Mouse (Mus musculus): ENCODE data around the gene Crhr1. TPM values are rescaled to one million over a fixed set of nuclear protein-coding genes. Genes with fewer than 3 reads are reported as not detected.

The Crhr1 gene
- polyA plus RNA-seq, 1 experiment, result 0.24 TPM

DNA sequence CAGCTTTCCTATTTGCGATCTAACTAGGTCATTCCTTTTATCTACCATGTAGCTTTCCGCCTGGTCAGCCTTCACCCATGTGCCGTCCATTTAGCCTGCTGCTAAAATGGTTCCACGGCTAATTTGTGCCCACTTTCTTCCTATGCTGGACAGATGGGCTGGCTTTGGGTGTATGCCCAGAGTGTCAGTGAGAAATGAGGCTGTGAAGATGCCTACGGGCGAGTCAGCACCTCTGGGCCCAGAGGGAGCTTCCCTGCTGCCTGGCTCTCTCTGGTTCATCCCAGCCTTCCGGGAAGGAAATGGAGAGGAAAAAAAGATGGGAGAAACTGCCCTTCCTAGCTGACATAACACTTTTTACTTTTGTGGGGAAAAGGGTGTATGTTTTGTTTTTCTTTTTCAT is 36.1 kb upstream of the Crhr1 start:
- no peak for DNase-seq
- TF ChIP-seq CTCF (IDR thresholded peaks at IDR 0.05; ENCODE audit: borderline replicate concordance, control insufficient read depth, extremely low read depth, insufficient read depth, low read length, poor library complexity) (no peak), POLR2A (IDR thresholded peaks at IDR 0.05; ENCODE audit: control insufficient read depth, extremely low read depth, insufficient read depth, low read length, poor library complexity) (no peak)
- H3K27me3 ChIP-seq (ENCODE audit: control insufficient read depth, insufficient read depth, low read length), result no peaks in the 10 kb centered on the region
- no peaks in the 10 kb centered on the region for H3K36me3 ChIP-seq (ENCODE audit: control insufficient read depth, insufficient read depth, low read length)
- H3K27ac ChIP-seq (ENCODE audit: control insufficient read depth, insufficient read depth, low read length), result no peak overlapping the region
- 89% methylated on average over 7 of the region's 7 CpGs for WGBS
- H3K4me3 ChIP-seq (ENCODE audit: control insufficient read depth, insufficient read depth, low read length), result no peak overlapping the region
- no peaks in the 10 kb centered on the region for H3K4me1 ChIP-seq (replicated peaks; ENCODE audit: control insufficient read depth, insufficient read depth, low read length)

DNA sequence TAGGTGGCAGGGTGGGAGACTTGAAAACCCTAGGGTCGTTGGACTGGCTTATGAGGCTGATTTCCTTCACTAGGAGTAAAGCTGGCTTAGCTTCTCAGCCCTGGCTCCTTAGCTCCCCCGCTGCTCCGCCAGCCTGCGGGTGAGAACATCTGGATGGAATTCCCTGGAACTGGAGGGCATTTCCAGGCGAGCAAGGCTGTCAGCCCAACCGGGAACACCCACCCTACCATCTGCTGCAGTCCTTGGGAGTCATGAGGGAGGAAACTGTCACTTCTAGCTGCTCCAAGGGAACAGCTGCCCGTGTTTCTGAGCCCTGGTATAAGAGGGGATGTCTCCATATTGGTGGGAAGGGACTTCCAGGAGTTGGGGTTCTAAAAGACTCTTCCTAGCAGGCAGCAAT is 33.1 kb upstream of the Crhr1 start:
- TF ChIP-seq POLR2A (IDR thresholded peaks at IDR 0.05; ENCODE audit: control insufficient read depth, extremely low read depth, insufficient read depth, low read length, poor library complexity), result no peak
- TF ChIP-seq CTCF (IDR thresholded peaks at IDR 0.05; ENCODE audit: borderline replicate concordance, control insufficient read depth, extremely low read depth, insufficient read depth, low read length, poor library complexity), result no peak
- Histone ChIP-seq H3K4me1 (replicated peaks; ENCODE audit: control insufficient read depth, insufficient read depth, low read length) (no peaks in the 10 kb centered on the region), H3K27me3 (ENCODE audit: control insufficient read depth, insufficient read depth, low read length) (no peaks in the 10 kb centered on the region), H3K4me3 (ENCODE audit: control insufficient read depth, insufficient read depth, low read length) (no peak overlapping the region), H3K27ac (ENCODE audit: control insufficient read depth, insufficient read depth, low read length) (no peak overlapping the region), H3K36me3 (ENCODE audit: control insufficient read depth, insufficient read depth, low read length) (no peaks in the 10 kb centered on the region)
- DNase-seq, result no peak
- WGBS, result 25% methylated on average over 7 of the region's 7 CpGs

DNA sequence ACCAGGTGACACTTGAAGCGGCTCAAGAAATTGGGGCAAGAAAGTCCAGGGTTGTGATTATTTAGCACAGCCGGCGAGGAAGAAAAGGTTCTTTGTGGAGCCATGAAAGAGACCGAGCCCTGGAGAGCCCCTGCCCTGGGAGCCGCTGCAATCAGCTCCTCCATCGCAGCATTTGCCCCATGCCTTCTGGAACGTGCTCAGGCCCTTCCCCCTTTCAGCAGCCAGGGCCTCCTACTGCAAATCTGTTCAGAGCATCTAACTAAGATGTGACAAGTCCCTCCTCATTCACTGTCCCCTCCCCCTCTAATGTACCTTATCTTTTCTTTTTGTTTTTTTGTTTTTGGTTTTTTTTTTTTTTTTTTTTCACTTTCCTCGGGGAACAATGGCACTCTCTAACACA is 30.0 kb upstream of the Crhr1 start:
- TF ChIP-seq POLR2A (IDR thresholded peaks at IDR 0.05; ENCODE audit: control insufficient read depth, extremely low read depth, insufficient read depth, low read length, poor library complexity) (no peak), CTCF (IDR thresholded peaks at IDR 0.05; ENCODE audit: borderline replicate concordance, control insufficient read depth, extremely low read depth, insufficient read depth, low read length, poor library complexity) (no peak)
- no peak for DNase-seq
- Histone ChIP-seq H3K4me3 (ENCODE audit: control insufficient read depth, insufficient read depth, low read length) (no peak overlapping the region), H3K36me3 (ENCODE audit: control insufficient read depth, insufficient read depth, low read length) (no peaks in the 10 kb centered on the region), H3K27ac (ENCODE audit: control insufficient read depth, insufficient read depth, low read length) (no peak overlapping the region), H3K4me1 (replicated peaks; ENCODE audit: control insufficient read depth, insufficient read depth, low read length) (no peaks in the 10 kb centered on the region), H3K27me3 (ENCODE audit: control insufficient read depth, insufficient read depth, low read length) (no peaks in the 10 kb centered on the region)
- 63% methylated on average over 8 of the region's 8 CpGs for WGBS

DNA sequence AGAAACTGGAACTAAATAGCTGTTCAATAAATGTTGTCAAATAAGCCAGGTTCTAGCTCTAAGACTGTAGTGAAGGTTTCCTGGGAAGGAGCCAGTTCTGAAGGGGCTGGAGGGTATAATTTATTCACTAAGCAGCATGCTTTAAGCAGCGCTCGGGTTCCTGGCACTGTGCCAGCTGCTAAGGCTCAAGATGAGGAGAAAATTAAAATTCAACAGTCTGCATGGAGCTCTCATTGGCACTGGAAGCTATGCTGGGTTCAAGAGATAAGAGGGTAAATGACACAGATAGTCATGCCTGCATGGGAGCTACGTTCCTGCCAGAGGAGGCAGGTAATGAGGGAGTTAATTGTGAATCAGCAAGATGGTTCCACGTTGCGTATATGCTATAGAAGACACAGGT is 26.3 kb upstream of the Crhr1 start:
- Histone ChIP-seq H3K36me3 (ENCODE audit: control insufficient read depth, insufficient read depth, low read length) (no peaks in the 10 kb centered on the region), H3K27me3 (ENCODE audit: control insufficient read depth, insufficient read depth, low read length) (no peaks in the 10 kb centered on the region), H3K27ac (ENCODE audit: control insufficient read depth, insufficient read depth, low read length) (no peak overlapping the region), H3K4me3 (ENCODE audit: control insufficient read depth, insufficient read depth, low read length) (no peak overlapping the region), H3K4me1 (replicated peaks; ENCODE audit: control insufficient read depth, insufficient read depth, low read length) (no peaks in the 10 kb centered on the region)
- TF ChIP-seq POLR2A (IDR thresholded peaks at IDR 0.05; ENCODE audit: control insufficient read depth, extremely low read depth, insufficient read depth, low read length, poor library complexity), result no peak
- TF ChIP-seq CTCF (IDR thresholded peaks at IDR 0.05; ENCODE audit: borderline replicate concordance, control insufficient read depth, extremely low read depth, insufficient read depth, low read length, poor library complexity), result no peak
- DNase-seq, result no peak
- 70% methylated on average over 5 of the region's 5 CpGs for WGBS

DNA sequence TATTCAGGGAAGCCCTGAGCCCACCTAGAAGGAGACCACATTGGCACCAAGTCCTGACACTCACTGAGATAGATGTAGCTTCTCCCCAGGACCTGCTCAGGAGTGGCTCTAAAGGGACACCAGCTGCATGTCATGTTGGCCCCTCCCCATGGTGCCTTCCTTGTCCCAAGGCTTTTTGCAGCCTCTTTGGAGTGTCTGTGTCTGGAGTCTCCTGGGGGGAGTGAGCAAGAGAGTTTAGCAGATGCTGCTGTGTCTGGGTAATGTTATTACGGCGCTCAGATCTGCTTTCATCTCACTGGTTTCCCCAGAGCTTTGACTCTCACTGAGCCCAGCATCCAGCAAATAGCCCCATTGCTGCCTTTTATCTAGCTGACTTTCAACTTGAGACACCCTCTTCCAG is 25.7 kb upstream of the Crhr1 start:
- Histone ChIP-seq H3K36me3 (ENCODE audit: control insufficient read depth, insufficient read depth, low read length) (no peaks in the 10 kb centered on the region), H3K4me3 (ENCODE audit: control insufficient read depth, insufficient read depth, low read length) (no peak overlapping the region), H3K27me3 (ENCODE audit: control insufficient read depth, insufficient read depth, low read length) (no peaks in the 10 kb centered on the region), H3K4me1 (replicated peaks; ENCODE audit: control insufficient read depth, insufficient read depth, low read length) (no peaks in the 10 kb centered on the region), H3K27ac (ENCODE audit: control insufficient read depth, insufficient read depth, low read length) (no peak overlapping the region)
- no peak for DNase-seq
- TF ChIP-seq CTCF (IDR thresholded peaks at IDR 0.05; ENCODE audit: borderline replicate concordance, control insufficient read depth, extremely low read depth, insufficient read depth, low read length, poor library complexity), result no peak
- TF ChIP-seq POLR2A (IDR thresholded peaks at IDR 0.05; ENCODE audit: control insufficient read depth, extremely low read depth, insufficient read depth, low read length, poor library complexity), result no peak
- 70% methylated on average over 2 of the region's 2 CpGs for WGBS

DNA sequence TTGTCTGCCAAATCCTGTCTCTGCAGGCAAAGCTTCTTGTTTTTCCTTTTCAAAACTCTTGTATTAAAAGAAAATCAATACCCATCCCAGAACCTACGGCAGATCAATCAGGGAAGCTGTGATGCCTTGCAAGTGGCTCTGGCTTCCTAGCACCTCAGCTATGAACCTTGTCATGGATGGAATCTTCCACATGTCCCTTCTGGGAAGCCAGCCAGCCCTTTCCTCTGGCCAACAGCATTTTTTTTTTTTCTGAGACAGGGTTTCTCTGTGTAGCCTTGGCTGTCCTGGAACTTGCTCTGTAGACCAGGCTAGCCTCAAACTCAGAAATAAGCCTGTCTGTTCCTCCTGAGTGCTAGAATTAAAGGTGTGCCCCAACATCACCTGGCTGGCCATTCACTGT is 22.3 kb upstream of the Crhr1 start:
- Histone ChIP-seq H3K27me3 (ENCODE audit: control insufficient read depth, insufficient read depth, low read length) (no peaks in the 10 kb centered on the region), H3K27ac (ENCODE audit: control insufficient read depth, insufficient read depth, low read length) (no peak overlapping the region), H3K4me1 (replicated peaks; ENCODE audit: control insufficient read depth, insufficient read depth, low read length) (0 out of 2 replicates have a peak, but pooled peaks cover 2% of the 10 kb centered on the region), H3K4me3 (ENCODE audit: control insufficient read depth, insufficient read depth, low read length) (no peak overlapping the region), H3K36me3 (ENCODE audit: control insufficient read depth, insufficient read depth, low read length) (no peaks in the 10 kb centered on the region)
- no peak for DNase-seq
- WGBS, result 85% methylated on average over 1 of the region's 1 CpGs
- no peak for TF ChIP-seq CTCF (IDR thresholded peaks at IDR 0.05; ENCODE audit: borderline replicate concordance, control insufficient read depth, extremely low read depth, insufficient read depth, low read length, poor library complexity)
- no peak for TF ChIP-seq POLR2A (IDR thresholded peaks at IDR 0.05; ENCODE audit: control insufficient read depth, extremely low read depth, insufficient read depth, low read length, poor library complexity)

DNA sequence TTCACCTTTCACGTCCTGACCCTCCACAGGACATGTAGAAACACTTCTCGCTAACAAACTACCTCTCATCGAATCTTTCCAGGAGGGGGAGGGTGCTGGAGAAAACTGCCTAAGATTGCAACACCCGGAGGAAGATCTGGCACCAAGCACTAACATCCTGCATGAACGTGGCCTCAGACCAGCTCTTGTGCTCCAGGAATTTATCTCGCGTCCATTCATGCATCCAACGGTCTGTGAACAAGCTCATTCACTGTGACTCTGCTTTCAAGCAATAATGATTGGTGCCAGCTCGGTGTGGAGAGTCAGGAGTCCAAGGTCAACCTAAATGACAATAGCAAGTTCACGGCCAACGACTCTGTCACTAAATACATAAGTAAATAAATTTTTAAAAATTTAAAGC is 20.8 kb upstream of the Crhr1 start:
- WGBS, result 83% methylated on average over 11 of the region's 11 CpGs
- Histone ChIP-seq H3K4me1 (replicated peaks; ENCODE audit: control insufficient read depth, insufficient read depth, low read length) (0 out of 2 replicates have a peak, but pooled peaks cover 2% of the 10 kb centered on the region), H3K4me3 (ENCODE audit: control insufficient read depth, insufficient read depth, low read length) (no peak overlapping the region), H3K27me3 (ENCODE audit: control insufficient read depth, insufficient read depth, low read length) (no peaks in the 10 kb centered on the region), H3K27ac (ENCODE audit: control insufficient read depth, insufficient read depth, low read length) (no peak overlapping the region), H3K36me3 (ENCODE audit: control insufficient read depth, insufficient read depth, low read length) (no peaks in the 10 kb centered on the region)
- TF ChIP-seq CTCF (IDR thresholded peaks at IDR 0.05; ENCODE audit: borderline replicate concordance, control insufficient read depth, extremely low read depth, insufficient read depth, low read length, poor library complexity) (no peak), POLR2A (IDR thresholded peaks at IDR 0.05; ENCODE audit: control insufficient read depth, extremely low read depth, insufficient read depth, low read length, poor library complexity) (no peak)
- DNase-seq, result no peak
